Mouse (Mus musculus) ovary, postnatal 10 days (tissue): ENCODE data around the gene Krtap16-3.

Source experiments
- DNase-seq: peaks from one replicate; pipeline ENCODE4 v3.0.0; 2022; ENCODE audit warnings: low spot score

Gene Krtap16-3

GRCm38 (mm10) chr16:88962773-88963172 lies at the start of gene Krtap16-3:
Krtap16-3 (minus strand) TSS chr16:88962873.
- no peak for DNase-seq

GRCm38 (mm10) chr16:89010659-89011058 lies 48.0 kb upstream of the Krtap16-3 start, which contains the start of gene Krtap22-2:
Krtap22-2 (minus strand) TSS chr16:89010759.
- no peak for DNase-seq

- no peak for DNase-seq
Measured at GRCm38 (mm10) chr16:88941106-88941505, 21.6 kb downstream of the Krtap16-3 start.

- DNase-seq, result no peak
Measured at GRCm38 (mm10) chr16:88938252-88938651, 24.4 kb downstream of the Krtap16-3 start.

- DNase-seq, result no peak
Measured at GRCm38 (mm10) chr16:88932165-88932564, 30.5 kb downstream of the Krtap16-3 start, which contains the start of gene Krtap19-9b. Krtap19-9b (minus strand) TSS chr16:88932265.
